Mouse (Mus musculus) left cerebral cortex, adult 9 months (tissue): ENCODE measurements at regions not wholly inside any gene's neighbourhood (a gene's known extent, or its start where the extent isn't known, plus 50 kb on each side); places are given as distances from the start of the nearest gene placed in this dataset.
A peak's percentile ranks its signal among the peaks of the same experiment; 100 is the strongest.

Source experiments
- DNase-seq, 2 experiments: peaks; one replicate each; pipeline ENCODE4 v3.0.0; 2022; ENCODE audit warnings: low spot score in 2 of 2

GRCm38 (mm10) chr3:144324974-144325373, 120.0 kb upstream of the Lmo4 start:
- DNase-seq = no peak

GRCm38 (mm10) chr3:144323524-144323923, 118.5 kb upstream of the Lmo4 start:
- peak in 1 of 2 experiments; percentile 14 for DNase-seq

GRCm38 (mm10) chr3:144319468-144320205, 114.6 kb upstream of the Lmo4 start:
- DNase-seq = peak in 1 of 2 experiments; percentile 23

- peak in 1 of 2 experiments; percentile 59 for DNase-seq
These were observed 113.9 kb upstream of the Lmo4 start for GRCm38 (mm10) chr3:144318761-144319467.

GRCm38 (mm10) chr3:144310748-144311147, 105.7 kb upstream of the Lmo4 start:
- DNase-seq = no peak

GRCm38 (mm10) chr3:144308616-144309015, 103.6 kb upstream of the Lmo4 start:
- no peak for DNase-seq

GRCm38 (mm10) chr3:144307557-144307956, 102.5 kb upstream of the Lmo4 start:
- no peak for DNase-seq

GRCm38 (mm10) chr3:144305456-144305855, 100.4 kb upstream of the Lmo4 start:
- no peak for DNase-seq

GRCm38 (mm10) chr3:144304924-144305323, 99.9 kb upstream of the Lmo4 start:
- DNase-seq = no peak

GRCm38 (mm10) chr3:144302626-144303025, 97.6 kb upstream of the Lmo4 start:
- no peak for DNase-seq

GRCm38 (mm10) chr3:144301068-144301467, 96.0 kb upstream of the Lmo4 start:
- DNase-seq = no peak

GRCm38 (mm10) chr3:144299239-144299638, 94.2 kb upstream of the Lmo4 start:
- DNase-seq = no peak

- DNase-seq = peak; percentile 17 to 27
These were observed 84.5 kb upstream of the Lmo4 start for GRCm38 (mm10) chr3:144289489-144289888.

- no peak for DNase-seq
These were observed 81.1 kb upstream of the Lmo4 start for GRCm38 (mm10) chr3:144286100-144286499.

GRCm38 (mm10) chr3:144284326-144284725, 79.3 kb upstream of the Lmo4 start:
- no peak for DNase-seq

- no peak for DNase-seq
These were observed 68.1 kb upstream of the Lmo4 start for GRCm38 (mm10) chr3:144273115-144273514.

GRCm38 (mm10) chr3:144270206-144270605, 65.2 kb upstream of the Lmo4 start:
- peak in 1 of 2 experiments; percentile 55 for DNase-seq

GRCm38 (mm10) chr3:144264554-144264953, 59.5 kb upstream of the Lmo4 start:
- DNase-seq = no peak

GRCm38 (mm10) chr3:144260886-144261285, 55.9 kb upstream of the Lmo4 start:
- DNase-seq = no peak

GRCm38 (mm10) chr3:144257714-144258517, 52.9 kb upstream of the Lmo4 start:
- DNase-seq = no peak

- no peak for DNase-seq
These were observed 52.2 kb upstream of the Lmo4 start for GRCm38 (mm10) chr3:144257196-144257595.
